Mouse (Mus musculus): ENCODE data around the gene Tmem56. TPM values are rescaled to one million over a fixed set of nuclear protein-coding genes. Genes with fewer than 3 reads are reported as not detected.

Gene Tmem56
- polyA plus RNA-seq, 1 experiment: 2.3 TPM

DNA sequence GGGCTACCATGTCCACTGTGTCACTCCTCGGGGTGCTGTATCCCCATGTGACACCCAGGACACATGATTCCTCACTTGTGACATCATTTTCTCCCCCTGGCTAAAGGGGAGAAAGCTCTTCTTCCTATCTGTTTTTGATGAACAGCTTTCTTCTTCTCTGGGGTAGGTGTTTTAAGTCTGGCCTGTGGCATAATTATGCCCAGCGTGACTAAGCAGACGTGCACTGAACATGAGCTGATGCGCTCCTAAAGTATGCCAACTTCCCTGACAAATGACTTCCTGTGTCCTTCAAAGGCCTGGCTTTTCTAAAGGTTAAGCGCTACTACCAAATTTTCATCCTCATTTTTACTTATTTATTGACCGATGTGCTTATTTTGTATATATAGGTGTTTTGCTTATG is 65.9 kb downstream of the Tmem56 start:
- no peak for DNase-seq
- Histone ChIP-seq H3K4me1 (ENCODE audit: control insufficient read depth, insufficient read depth, low read length) (no peaks in the 10 kb centered on the region), H3K4me3 (replicated peaks; ENCODE audit: extremely low read depth, low read depth, low read length) (no peak overlapping the region)
- TF ChIP-seq CTCF (IDR thresholded peaks at IDR 0.05; ENCODE audit: insufficient read depth, low read length): no peak
- no peak for TF ChIP-seq POLR2A (IDR thresholded peaks at IDR 0.05; ENCODE audit: borderline replicate concordance, extremely low read depth, low read depth, low read length)
- 77% methylated on average over 6 of the region's 6 CpGs for WGBS

GRCm38 (mm10) chr3:121213501-121213900 is 69.4 kb downstream of the Tmem56 start:
- WGBS: 72% methylated on average over 3 of the region's 3 CpGs
- no peaks in the 10 kb centered on the region for H3K4me1 ChIP-seq (ENCODE audit: control insufficient read depth, insufficient read depth, low read length)
- no peak for TF ChIP-seq POLR2A (IDR thresholded peaks at IDR 0.05; ENCODE audit: borderline replicate concordance, extremely low read depth, low read depth, low read length)
- TF ChIP-seq CTCF (IDR thresholded peaks at IDR 0.05; ENCODE audit: insufficient read depth, low read length): no peak
- no peak for DNase-seq
- H3K4me3 ChIP-seq (replicated peaks; ENCODE audit: extremely low read depth, low read depth, low read length): no peak overlapping the region

DNA sequence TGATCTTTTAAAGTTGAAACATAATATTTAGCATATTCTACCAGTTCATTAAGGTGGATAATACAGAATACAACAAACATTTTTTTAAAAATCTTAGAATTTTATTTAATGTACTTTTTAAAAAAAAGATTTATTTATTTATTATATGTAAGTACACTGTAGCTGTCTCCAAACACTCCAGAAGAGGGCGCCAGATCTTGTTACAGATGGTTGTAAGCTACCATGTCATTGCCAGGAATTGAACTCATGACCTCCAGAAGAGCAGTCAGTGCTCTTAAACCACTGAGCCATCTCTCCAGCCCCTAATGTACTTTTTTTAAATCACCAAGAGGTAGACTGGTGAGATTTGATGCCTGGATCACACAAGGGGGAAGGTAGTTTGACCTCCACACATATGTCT is 70.7 kb downstream of the Tmem56 start:
- 44% methylated on average over 1 of the region's 1 CpGs for WGBS
- no peaks in the 10 kb centered on the region for H3K4me1 ChIP-seq (ENCODE audit: control insufficient read depth, insufficient read depth, low read length)
- no peak for DNase-seq
- TF ChIP-seq POLR2A (IDR thresholded peaks at IDR 0.05; ENCODE audit: borderline replicate concordance, extremely low read depth, low read depth, low read length) (no peak), CTCF (IDR thresholded peaks at IDR 0.05; ENCODE audit: insufficient read depth, low read length) (no peak)
- H3K4me3 ChIP-seq (replicated peaks; ENCODE audit: extremely low read depth, low read depth, low read length): no peak overlapping the region

- WGBS: 86% methylated on average over 5 of the region's 5 CpGs
- Histone ChIP-seq H3K4me1 (ENCODE audit: control insufficient read depth, insufficient read depth, low read length) (no peaks in the 10 kb centered on the region), H3K4me3 (replicated peaks; ENCODE audit: extremely low read depth, low read depth, low read length) (no peak overlapping the region)
- no peak for DNase-seq
- no peak for TF ChIP-seq POLR2A (IDR thresholded peaks at IDR 0.05; ENCODE audit: borderline replicate concordance, extremely low read depth, low read depth, low read length)
- no peak for TF ChIP-seq CTCF (IDR thresholded peaks at IDR 0.05; ENCODE audit: insufficient read depth, low read length)
These were observed 73.9 kb downstream of the Tmem56 start for GRCm38 (mm10) chr3:121208994-121209393.

GRCm38 (mm10) chr3:121206202-121206882 is 76.6 kb downstream of the Tmem56 start:
- 89% methylated on average over 19 of the region's 19 CpGs for WGBS
- H3K4me1 ChIP-seq (ENCODE audit: control insufficient read depth, insufficient read depth, low read length): no peaks in the 10 kb centered on the region
- DNase-seq: no peak
- TF ChIP-seq CTCF (IDR thresholded peaks at IDR 0.05; ENCODE audit: insufficient read depth, low read length) (no peak), POLR2A (IDR thresholded peaks at IDR 0.05; ENCODE audit: borderline replicate concordance, extremely low read depth, low read depth, low read length) (no peak)
- H3K4me3 ChIP-seq (replicated peaks; ENCODE audit: extremely low read depth, low read depth, low read length): no peak overlapping the region

GRCm38 (mm10) chr3:121202638-121203037 is 80.3 kb downstream of the Tmem56 start:
- Histone ChIP-seq H3K4me3 (replicated peaks; ENCODE audit: extremely low read depth, low read depth, low read length) (no peak overlapping the region), H3K4me1 (ENCODE audit: control insufficient read depth, insufficient read depth, low read length) (no peaks in the 10 kb centered on the region)
- TF ChIP-seq POLR2A (IDR thresholded peaks at IDR 0.05; ENCODE audit: borderline replicate concordance, extremely low read depth, low read depth, low read length) (no peak), CTCF (IDR thresholded peaks at IDR 0.05; ENCODE audit: insufficient read depth, low read length) (no peak)
- no peak for DNase-seq
- 81% methylated on average over 2 of the region's 2 CpGs for WGBS

- no peak for DNase-seq
- no peak overlapping the region for H3K4me3 ChIP-seq (replicated peaks; ENCODE audit: extremely low read depth, low read depth, low read length)
- TF ChIP-seq CTCF (IDR thresholded peaks at IDR 0.05; ENCODE audit: insufficient read depth, low read length): no peak
- no peak for TF ChIP-seq POLR2A (IDR thresholded peaks at IDR 0.05; ENCODE audit: borderline replicate concordance, extremely low read depth, low read depth, low read length)
- 35% methylated on average over 11 of the region's 11 CpGs for WGBS
- no peaks in the 10 kb centered on the region for H3K4me1 ChIP-seq (ENCODE audit: control insufficient read depth, insufficient read depth, low read length)
These were observed 81.7 kb downstream of the Tmem56 start for GRCm38 (mm10) chr3:121201012-121201747.

DNA sequence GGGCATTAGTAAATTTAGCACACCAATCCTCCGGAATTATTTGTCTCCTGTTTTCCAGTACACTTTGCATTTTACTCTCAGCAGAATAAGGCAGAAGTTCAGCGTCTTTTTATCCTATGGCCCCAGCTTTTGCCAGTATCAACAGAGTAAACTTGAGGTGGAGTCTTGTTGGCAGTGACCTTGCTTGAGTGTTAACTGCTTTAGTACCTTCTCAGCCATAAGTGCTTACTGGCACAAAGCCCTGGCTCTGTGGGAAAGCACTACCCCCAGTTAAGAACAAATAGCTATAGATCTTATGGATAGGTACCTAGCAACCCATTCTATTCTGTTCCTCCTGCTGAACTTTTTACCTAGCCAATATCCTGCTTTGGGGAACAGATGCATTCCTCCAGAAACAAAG is 93.7 kb downstream of the Tmem56 start:
- no peak for DNase-seq
- Histone ChIP-seq H3K4me1 (ENCODE audit: control insufficient read depth, insufficient read depth, low read length) (peaks cover 3% of the 10 kb centered on the region; the same call in 1 of the 2 replicates), H3K4me3 (replicated peaks; ENCODE audit: extremely low read depth, low read depth, low read length) (no peak overlapping the region)
- 73% methylated on average over 2 of the region's 2 CpGs for WGBS
- no peak for TF ChIP-seq CTCF (IDR thresholded peaks at IDR 0.05; ENCODE audit: insufficient read depth, low read length)
- TF ChIP-seq POLR2A (IDR thresholded peaks at IDR 0.05; ENCODE audit: borderline replicate concordance, extremely low read depth, low read depth, low read length): no peak

DNA sequence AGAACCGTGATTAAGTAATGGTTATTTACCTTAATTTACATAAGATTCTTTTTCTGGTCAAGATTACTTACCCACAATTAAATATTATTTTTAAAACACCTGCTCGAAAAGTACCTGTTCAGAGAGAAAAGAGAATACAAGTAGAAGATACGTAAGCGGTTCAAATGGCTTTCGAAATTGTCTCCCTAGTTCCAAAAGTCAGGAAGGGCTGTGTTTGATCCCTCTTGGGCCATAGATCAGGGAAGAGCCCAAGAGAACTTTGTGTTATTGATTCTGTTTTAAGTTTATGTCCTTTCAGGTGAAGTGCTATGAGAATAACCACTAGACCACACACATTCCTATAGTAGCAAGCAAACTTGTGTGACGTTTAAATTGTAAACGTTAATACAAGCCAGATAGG is 95.4 kb downstream of the Tmem56 start:
- WGBS: 61% methylated on average over 7 of the region's 7 CpGs
- H3K4me3 ChIP-seq (replicated peaks; ENCODE audit: extremely low read depth, low read depth, low read length): no peak overlapping the region
- no peak for DNase-seq
- H3K4me1 ChIP-seq (ENCODE audit: control insufficient read depth, insufficient read depth, low read length): no peaks in the 10 kb centered on the region; the same call in 1 of the 2 replicates
- no peak for TF ChIP-seq CTCF (IDR thresholded peaks at IDR 0.05; ENCODE audit: insufficient read depth, low read length)
- no peak for TF ChIP-seq POLR2A (IDR thresholded peaks at IDR 0.05; ENCODE audit: borderline replicate concordance, extremely low read depth, low read depth, low read length)

- WGBS: 54% methylated on average over 3 of the region's 3 CpGs
- no peaks in the 10 kb centered on the region; the same call in 1 of the 2 replicates for H3K4me1 ChIP-seq (ENCODE audit: control insufficient read depth, insufficient read depth, low read length)
- no peak for TF ChIP-seq CTCF (IDR thresholded peaks at IDR 0.05; ENCODE audit: insufficient read depth, low read length)
- DNase-seq: no peak
- no peak overlapping the region for H3K4me3 ChIP-seq (replicated peaks; ENCODE audit: extremely low read depth, low read depth, low read length)
These were observed 96.0 kb downstream of the Tmem56 start for GRCm38 (mm10) chr3:121186925-121187324.
